Mouse (Mus musculus) bone marrow macrophage, adult 2 months (primary cell): Measurements from ENCODE around the gene Selenow.

Experiments
- CTCF ChIP-seq: IDR thresholded peaks from 2 replicates; pipeline ENCODE4 v1.5.1; 2012; ENCODE audit warnings: low read depth, mild to moderate bottlenecking, low read length, moderate library complexity
- POLR2A ChIP-seq: IDR thresholded peaks from 2 replicates; pipeline ENCODE4 v1.6.1; 2012; ENCODE audit warnings: mild to moderate bottlenecking, low read depth, low read length, borderline replicate concordance

DNA sequence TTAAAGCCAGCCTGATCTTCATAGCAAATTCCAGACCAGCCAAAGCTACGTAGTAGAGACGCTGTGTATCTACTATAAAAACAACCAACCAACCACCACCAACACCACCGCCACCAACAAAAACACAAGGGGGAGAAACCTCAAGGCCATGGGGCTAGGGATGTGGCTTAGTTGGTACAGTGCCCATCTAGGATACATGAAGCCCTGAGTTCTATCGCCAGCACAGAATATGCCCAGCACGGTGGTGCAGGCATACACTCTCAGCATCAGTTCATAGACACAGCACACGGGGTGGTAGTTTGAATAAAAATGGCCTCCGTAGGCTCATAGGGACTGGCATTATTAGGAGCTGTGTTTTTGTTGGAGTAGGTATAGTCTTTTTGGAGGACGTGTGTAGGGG lies 46.1 kb upstream of the Selenow start:
- TF ChIP-seq POLR2A: no peak
- TF ChIP-seq CTCF: no peak
